Mouse (Mus musculus): ENCODE data around the gene Kcnj12. TPM values are rescaled to one million over a fixed set of nuclear protein-coding genes. Genes with fewer than 3 reads are reported as not detected.

Kcnj12 gene
- not detected for total RNA-seq (2023)

DNA sequence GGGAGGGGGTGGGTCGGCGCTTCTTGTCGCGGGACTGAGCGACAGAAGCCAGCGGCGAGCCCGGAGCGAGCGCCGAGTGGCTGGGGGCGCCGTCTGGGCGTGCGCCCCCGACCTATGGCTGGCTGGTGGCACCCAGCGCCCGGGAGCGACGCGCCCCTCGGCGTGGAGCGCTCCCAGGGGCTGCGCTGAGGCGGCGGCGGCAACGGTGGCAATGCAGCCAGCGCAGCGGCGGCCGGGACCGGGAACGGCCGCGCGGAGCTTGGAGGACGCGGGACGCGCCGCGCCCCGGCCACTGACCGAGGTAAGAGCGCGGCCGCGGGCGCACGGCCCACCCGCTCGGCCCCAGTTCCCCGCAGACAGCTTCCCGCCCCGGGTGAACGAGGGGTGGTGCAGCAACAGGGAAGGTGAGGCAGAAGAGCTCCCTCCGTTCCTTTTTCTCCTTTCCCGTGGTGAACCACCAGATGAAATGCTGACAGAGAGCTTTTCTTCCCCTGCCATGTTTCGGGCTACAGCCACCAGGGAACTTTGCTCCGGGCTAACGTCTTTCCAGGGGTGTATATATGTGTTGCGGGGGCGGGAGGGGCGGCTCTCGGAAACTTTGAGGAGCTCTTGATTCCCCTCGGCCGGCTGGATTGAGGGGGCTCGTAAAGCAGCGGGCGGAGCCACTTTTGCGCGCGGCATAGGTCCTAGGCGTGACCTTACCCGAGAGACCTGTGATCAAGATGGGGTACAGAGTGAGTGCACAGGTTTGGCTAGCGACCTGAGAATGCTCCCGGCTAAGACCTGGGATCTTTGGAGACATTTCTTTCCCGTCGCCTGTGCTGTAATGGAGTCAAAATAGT lies at the start of gene Kcnj12:
Gene Kcnj12 (plus strand): TSS at position 15 of the 842 bp plus-strand sequence.

Other genes starting within 250 kb of the Kcnj12 start
- 10 to 100 TPM; 14.8 to 15.6 TPM for gene Top3a, start 245.2 kb upstream of the Kcnj12 start, total RNA-seq (2023)
- gene Smcr8, start 245.0 kb upstream of the Kcnj12 start, total RNA-seq (2023) = 10 to 100 TPM; 51.7 to 52.9 TPM
- 1 to 10 TPM; 6.7 to 9.6 TPM for gene Shmt1, start 210.8 kb upstream of the Kcnj12 start, total RNA-seq (2023)
- 10 to 100 TPM; 11.3 to 12.0 TPM for gene Dhrs7b, start 191.9 kb upstream of the Kcnj12 start, total RNA-seq (2023)
- 10 to 100 TPM; 24.8 to 26.0 TPM for gene Tmem11, start 143.3 kb upstream of the Kcnj12 start, total RNA-seq (2023)
- 10 to 100 TPM; 12.7 to 12.8 TPM for gene Natd1, start 107.8 kb upstream of the Kcnj12 start, total RNA-seq (2023)
- gene Map2k3, start 90.5 kb upstream of the Kcnj12 start, total RNA-seq (2023) = 10 to 100 TPM; 68.1 to 69.5 TPM
- 10 to 100 TPM; 40.9 to 43.2 TPM for gene Tnfrsf13b, start 104.2 kb downstream of the Kcnj12 start, total RNA-seq (2023)
- 10 to 100 TPM; 57.2 to 58.7 TPM for gene Usp22, start 152.5 kb downstream of the Kcnj12 start, total RNA-seq (2023)
- not detected for gene Aldh3a1, start 185.0 kb downstream of the Kcnj12 start, total RNA-seq (2023)
- gene Aldh3a2, start 244.9 kb downstream of the Kcnj12 start, total RNA-seq (2023) = 10 to 100 TPM; 45.2 to 51.4 TPM